Mouse (Mus musculus): ENCODE data around the gene Grin2a.
"Not testable (repeated sequence)": the region's sequence is repeated elsewhere in the genome, so short reads cannot be mapped to it uniquely, and the experiment has no call there.

The Grin2a gene

DNA sequence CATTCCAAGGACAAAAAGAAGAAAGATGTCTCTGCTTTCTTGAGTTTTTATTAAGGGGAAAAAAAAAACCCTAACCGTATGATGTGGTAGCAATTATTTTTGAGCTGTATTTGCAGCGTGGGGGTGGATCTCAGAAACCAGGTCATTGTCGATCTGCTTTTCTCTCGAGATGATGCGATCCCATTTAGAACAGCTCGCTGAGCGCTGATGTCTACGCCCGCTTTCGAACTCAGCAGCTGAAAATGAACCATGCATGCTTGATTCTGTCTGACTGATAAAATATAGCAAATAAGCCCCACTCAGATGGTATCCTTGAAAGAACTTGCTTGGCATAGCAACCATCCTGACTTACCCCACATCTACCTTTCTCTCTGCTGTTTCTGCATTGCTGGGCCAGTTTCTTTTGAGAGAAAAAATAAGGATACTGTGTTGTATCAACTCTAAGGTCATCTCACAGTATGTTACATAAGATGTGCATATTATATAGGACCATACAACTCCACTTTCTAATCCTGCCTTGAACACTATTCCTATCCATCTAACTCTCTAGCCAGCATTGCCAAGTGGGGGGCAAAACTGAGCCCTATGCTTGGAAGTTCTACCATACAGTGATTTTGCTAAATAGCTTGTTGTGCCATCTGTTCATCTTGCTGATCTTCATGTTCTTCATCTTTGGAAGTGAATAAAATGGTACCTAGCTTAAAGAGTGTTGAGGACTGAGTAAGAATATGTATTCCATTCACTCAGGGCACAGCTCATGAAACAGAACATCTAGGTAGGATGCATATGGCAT lies 369.5 kb downstream of the Grin2a start:
- no peak for DNase-seq (ENCODE audit: low spot score in 2 of 2)

DNA sequence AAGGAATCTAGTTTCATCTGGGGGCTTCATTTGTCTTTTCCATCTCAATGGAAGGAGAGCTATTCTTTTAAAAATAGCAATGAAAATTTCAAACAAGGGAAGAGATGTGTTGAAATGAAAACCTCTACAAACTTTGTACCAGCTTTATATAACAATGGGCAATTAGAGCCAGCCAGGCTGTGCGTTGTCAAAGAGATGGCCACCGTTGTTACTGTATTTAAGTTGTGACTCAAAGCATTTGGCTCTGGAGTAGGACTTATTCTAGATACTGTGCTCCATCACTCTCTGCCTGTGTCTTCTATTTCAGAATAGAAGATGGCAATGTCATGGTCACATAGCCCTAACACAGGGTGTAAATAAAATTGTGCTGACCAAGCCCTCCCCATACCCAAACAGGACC lies 371.0 kb downstream of the Grin2a start:
- DNase-seq (ENCODE audit: low spot score in 2 of 2), result no peak

DNA sequence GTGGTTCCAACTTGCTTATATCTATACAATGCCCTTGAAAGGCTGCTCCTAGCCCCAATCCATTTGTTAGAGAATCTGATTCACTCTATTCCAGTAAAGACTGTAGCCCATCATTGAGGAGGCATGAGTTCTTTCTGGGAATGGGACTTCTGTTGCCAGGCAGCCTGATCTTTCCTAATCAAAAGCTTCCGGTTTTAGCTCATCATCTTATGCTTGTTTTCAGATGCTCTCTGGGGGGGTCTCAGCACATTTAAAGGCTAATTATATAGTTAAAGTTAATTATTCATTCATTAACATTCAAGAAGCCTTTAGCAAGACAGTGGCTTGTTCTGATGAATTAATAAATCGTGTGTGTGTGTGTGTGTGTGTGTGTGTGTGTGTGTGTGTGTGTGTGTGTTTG lies 377.2 kb downstream of the Grin2a start:
- no peak for DNase-seq (ENCODE audit: low spot score in 2 of 2)

DNA sequence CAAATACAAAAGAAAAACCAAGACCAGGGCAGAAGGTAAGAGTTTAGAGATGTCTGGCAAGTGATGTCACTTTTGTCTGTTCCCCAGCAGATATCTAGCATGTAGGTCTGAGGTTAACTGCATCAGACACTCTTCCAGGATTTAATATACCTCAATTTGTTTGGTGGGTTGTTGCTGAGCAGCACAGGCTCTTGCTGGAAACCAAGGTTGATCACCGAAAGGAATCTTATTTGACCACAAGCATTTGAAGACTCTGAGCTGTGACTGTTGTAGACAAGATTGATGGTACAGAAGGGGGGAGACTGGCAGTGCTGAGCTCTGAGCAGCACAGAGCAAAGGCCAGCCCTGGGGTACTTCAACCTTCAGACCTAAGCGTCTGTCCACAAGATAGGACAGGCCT lies 378.1 kb downstream of the Grin2a start:
- DNase-seq (ENCODE audit: low spot score in 2 of 2), result no peak

DNA sequence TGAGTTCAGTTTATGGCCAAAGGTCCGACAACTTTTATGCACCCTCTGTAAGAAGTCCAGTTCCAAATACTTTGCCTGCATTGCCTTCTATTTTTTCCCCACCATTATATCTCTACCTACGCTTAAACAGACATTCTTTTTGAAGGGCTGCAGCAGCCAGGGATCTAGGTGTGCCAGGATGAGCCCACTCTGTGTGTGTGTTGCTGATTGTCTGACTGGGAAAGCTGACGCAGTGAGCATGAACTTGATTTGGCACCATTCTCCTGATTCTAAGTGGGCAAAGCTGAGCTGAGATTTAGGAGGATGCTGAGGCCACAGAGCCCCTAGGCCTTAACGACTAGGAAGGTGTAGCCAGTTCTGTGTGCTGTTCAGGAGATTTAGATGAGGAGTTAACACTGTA lies 378.6 kb downstream of the Grin2a start:
- DNase-seq (ENCODE audit: low spot score in 2 of 2), result no peak

DNA sequence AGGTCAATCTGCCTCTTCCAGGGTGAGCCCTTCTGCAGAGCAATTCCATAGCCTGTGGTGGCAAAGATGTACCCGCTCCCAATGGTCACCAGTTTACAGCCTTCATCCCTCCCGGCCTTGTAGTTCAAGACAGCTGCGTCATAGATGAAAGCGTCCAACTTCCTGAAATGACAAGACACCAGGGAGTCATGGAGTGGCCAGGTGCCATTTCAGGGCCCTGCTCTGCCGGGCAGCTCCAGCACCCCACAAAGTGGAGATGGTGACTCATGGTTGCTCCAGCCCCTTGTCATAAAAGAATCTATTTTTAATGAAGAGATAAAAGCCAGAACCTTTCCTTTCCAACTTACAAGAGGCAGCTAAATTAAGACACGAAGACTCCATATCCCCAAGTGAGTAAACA lies 382.8 kb downstream of the Grin2a start:
- DNase-seq (ENCODE audit: low spot score in 2 of 2), result not testable (repeated sequence)

DNA sequence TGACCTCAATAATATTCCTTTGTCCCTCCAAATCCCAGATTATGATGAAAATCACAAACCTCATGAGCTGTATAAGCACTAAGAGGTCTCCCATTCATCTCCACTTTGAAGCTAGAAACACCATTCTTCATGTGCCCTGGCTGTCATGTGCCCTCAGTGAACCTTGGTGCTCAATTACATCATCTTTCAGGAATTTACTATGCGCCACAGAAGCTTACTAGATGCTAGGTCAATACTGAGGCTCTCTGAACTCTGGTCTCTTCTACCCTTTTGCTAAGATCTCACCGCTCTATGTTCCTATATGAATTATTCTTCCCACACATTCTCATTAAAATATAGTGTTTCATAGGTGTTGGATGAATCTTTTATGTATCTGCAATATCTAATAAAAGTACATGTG lies 387.9 kb downstream of the Grin2a start:
- DNase-seq (ENCODE audit: low spot score in 2 of 2), result no peak

DNA sequence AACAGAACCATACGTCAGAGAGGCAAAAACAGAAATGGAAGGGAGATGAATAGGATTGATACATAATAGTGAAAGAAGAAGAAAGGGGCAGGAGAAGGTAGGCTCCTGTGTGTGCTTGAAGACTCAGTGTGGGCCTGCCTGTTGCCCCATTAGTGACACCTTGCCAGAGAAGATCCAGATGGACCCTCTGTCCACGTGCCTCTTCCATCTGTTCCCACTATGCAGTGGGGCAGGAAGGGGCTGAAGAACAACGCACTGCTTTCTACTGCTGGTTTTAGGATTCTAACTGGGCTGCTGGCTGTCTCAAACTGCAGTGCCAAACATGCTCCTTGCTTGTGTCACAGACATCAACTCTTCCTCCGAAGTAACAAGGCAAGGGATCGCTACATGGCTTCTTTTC lies 391.4 kb downstream of the Grin2a start:
- no peak for DNase-seq (ENCODE audit: low spot score in 2 of 2)

DNA sequence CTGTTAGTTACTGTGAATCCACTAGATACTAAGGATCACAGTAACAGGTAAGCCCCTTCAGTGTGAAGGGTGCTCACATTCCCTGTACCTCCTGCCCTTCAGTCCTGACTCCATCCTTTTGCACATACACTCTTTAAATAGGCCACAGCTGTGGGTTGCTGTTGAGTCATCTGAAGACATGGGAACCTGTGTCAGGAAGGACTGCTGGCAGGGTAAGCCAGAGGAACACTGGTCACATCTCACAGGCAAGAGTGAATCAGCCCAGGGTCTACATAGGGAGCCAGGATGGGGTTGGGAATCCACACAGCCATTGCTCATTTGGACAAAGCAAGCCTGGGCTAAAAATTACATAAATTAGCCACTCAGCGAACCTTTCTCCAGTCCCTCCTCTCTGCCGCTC lies 392.8 kb downstream of the Grin2a start:
- no peak for DNase-seq (ENCODE audit: low spot score in 2 of 2)

DNA sequence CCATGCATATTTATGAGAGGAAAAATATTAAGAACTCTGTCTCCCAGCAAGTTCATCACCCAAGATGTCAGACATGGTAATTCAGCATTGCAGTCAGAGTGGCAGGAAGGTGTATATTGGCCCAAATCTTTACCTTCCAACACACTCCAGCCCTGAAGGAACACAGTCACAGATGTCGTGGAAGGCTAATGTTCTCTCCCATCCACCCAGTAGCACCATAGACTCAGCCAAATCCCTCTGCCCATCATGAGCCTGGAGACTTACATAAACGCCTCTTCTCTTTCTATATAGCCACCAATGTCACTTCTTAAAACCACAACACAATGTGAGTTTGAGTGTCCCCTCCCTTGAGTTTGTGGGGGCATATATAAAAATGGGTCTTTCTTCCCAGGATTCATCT lies 406.2 kb downstream of the Grin2a start:
- DNase-seq (ENCODE audit: low spot score in 2 of 2), result no peak

DNA sequence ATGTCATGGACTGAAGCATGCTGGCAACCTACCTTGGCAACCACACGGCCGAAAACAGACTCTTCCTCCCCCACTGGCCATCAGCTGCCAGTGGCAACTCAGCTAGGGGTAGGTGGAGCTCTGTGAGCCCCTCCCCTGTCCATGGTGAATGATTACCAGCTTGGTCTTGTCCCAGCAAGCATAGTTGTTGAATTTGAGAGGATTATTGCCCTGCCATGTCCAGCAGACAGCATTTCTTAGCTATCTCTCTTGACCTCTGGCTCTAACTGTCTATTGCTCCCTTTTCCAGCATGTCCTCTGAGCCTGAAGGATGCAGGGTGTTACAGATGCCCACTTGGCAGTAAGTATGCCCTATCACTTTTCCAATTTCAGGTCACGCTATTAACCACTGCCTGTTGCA lies 406.9 kb downstream of the Grin2a start:
- no peak for DNase-seq (ENCODE audit: low spot score in 2 of 2)

DNA sequence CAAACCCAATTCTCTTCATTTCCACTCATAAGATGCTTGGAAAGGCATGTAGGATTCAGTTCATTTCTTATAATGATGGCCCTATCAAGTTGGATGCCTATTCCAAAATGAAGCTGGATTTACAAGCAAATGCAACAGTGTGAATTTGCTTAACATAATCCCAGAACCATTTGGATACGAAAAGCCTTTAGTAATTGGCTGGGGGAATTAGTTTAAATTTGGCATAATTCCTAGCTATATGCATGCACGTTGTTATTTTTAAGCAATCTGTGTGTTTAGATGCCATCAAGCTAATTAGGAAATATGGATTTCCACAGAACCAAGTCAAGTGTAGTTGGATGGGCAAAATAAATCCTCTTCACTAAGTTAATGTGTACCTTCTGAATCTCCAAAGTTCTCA lies 411.4 kb downstream of the Grin2a start:
- no peak for DNase-seq (ENCODE audit: low spot score in 2 of 2)

DNA sequence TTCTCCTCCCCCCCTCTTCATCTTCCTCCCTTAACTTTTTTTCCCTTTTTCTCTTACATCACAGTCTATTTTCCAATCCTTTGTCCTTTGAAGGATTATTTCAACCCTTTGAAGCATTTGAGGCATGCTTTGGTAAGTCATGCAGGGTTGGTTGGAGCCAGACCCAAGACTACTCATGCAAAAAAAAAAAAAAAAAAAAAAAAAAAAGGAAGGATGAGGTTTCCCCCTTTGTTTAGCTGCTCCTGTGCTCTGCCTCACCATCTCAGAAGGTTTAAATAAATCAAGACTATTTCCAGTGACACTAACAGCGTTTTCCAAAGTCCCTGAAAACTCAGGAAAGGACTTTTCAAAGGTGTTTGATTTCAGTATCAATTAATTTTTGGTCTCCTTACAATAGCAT lies 423.6 kb downstream of the Grin2a start:
- no peak for DNase-seq (ENCODE audit: low spot score in 2 of 2)

DNA sequence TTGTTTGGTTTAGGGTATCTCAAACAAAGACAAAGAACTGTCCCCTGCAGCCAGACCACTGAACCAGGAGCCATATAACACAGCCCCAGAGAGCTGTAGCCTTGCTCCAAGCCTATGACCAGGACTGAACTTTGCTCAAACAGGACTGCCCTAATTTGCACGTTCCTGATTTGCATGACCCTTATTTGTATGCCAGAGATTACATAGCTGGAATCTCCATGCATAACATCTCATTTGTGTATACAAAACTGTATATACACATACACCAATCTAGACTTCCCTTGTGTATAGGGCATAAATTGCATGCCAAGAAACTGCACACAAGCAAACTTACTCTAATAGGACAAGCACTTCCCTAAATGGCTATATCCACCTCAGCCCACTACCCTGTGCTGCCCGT lies 428.1 kb downstream of the Grin2a start:
- no peak for DNase-seq (ENCODE audit: low spot score in 2 of 2)

DNA sequence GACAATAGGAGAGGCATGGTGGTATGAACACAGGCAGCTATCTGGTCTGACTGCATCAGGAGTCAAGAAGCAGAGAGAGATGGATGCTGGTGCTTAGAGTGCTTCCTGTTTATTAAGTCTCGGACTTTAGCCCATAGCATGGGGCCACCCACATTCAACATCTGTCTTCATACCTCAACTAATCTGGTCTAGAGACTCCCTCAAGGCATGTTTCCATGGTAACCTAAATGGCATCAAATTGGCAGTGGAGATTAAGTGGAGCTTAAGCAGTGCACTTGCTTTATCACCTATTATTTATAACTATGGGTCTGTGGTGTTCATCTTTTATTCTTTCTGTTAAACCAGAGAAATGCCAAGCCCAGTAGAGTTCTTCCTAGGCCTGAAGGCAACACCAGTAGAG lies 433.5 kb downstream of the Grin2a start:
- DNase-seq (ENCODE audit: low spot score in 2 of 2), result no peak

DNA sequence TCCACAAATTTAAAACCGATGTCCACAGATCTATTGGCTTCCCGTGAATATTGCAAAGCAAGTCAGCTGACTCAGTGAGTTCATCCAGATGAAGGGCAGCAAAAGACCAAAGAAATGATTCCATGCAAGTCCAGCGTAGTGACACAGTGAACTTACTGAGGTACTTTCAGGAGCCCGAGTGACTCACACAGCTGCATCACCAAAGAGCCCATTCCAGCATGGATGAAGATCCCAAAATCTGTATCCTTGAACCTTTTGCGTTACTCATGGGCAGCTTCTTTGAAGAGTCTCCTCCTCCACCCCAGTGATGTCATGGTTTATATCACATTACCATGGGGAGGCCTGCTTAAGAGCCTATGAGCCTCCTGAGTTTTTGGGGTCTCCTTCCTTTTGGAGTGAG lies 460.2 kb downstream of the Grin2a start:
- DNase-seq (ENCODE audit: low spot score in 2 of 2), result no peak

DNA sequence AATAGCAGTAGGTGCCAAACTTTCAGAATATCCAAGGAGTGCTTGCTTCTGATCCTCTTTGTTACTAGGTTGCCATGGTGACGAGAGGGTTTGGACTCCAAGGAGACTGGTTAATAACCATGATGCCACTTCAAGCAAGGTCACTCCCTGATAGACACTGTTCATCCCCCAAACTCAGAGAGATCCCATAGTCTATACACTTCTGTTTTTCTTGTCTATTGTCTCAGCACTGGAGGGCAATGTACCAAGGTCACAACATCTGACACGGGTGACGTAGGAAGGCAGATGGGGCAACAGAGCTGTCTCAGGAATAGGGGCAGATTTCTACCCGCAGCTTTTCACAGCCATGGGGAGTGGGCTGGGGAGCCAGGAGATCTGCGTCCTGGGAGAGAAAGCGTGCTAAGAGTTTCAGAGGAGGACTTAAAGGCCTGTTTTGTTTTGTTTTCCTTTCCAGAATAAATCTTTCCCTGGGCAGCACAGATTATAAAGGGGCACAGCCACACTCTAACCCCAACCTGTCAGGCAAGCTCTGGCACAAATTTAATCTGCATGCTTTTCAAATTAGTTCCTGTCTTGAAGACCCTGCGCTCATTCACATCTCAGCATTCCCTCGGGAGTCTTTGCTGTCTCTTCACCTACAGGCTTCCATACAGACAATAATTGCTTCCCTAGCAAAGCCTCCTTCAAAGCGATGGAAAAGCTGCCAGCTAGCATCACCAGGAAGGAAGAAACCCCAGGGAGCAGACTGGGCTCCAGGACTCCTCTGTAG lies 461.6 kb downstream of the Grin2a start:
- no peak for DNase-seq (ENCODE audit: low spot score in 2 of 2)

DNA sequence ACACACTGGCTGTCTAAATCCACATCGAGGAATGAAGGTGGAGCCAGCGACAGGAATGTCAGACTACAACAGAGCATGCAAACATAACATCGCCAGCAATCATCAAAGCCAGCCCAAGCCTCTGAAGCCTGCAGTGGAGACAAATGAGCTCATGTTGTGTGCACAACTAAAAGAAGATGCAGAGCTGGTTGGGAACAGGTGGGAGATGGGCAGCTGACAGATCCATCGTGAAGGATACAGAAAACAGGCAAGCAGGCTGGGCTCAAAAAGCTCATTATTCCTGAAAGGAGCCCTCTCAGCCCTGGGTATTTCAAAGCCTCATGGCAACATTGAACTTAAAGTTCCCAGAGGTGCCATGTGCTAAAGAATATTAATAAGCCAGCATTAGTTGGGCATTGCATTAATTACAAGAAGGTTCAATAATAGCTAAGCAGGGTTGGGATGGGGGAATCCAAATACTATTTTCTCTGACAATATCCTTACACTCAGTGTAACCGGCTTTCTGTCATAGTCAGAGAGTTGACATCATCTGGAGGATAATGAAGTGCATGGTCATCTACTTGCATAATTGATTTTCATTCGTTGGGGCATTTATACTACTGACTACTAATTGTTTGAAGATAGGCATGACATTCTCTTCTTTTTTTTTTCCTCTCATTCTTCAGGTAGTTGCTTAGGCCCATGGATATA lies 462.4 kb downstream of the Grin2a start:
- DNase-seq (ENCODE audit: low spot score in 2 of 2), result no peak

DNA sequence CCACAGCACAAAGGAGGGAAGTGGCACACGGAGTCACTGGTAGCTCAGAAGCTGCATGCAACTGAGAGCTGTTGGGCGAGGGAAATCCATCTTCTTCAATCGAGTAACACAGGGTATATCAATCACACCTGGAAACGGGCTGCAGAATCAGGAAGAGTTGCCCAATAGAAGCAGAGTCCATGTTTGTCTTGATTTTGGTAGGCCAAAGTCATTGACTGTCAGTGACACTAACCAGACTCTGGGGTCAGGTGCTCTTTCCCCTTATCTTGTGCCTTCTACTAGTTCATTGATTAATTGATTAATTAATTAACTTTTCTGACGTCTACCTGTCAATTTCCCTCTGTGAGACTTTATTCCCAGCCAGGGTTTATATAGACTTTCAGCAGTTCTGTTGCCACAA lies 468.1 kb downstream of the Grin2a start:
- DNase-seq (ENCODE audit: low spot score in 2 of 2), result no peak

DNA sequence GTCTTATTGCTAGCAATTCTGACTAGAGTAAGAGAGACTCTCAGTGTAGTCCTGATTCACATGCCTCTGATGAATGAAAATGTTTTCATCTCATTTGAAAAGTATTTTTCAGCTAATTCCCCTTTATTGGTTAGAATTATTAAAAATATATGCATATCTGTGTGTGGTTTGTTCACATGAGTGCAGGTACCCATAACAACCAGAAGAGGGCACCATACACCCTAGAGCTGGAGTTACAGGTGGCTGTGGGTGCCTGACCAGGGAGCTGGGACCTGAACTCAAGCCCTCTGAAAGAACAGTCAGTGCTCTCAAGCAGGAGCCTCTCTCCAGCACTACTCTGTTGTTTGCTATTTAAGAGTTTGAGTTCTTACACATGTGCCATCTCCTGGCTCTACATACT lies 472.0 kb downstream of the Grin2a start:
- DNase-seq (ENCODE audit: low spot score in 2 of 2), result no peak
